Mouse (Mus musculus) embryonic facial prominence, embryonic 10.5 days (tissue): ENCODE results near the gene Asah2. TPM values are rescaled to one million over a fixed set of nuclear protein-coding genes. Genes with fewer than 3 reads are reported as not detected.
A peak's percentile ranks its signal among the peaks of the same experiment; 100 is the strongest.

ENCODE experiments used
- DNase-seq: peaks from one replicate; pipeline ENCODE4 v3.0.0-alpha.2; 2017; ENCODE audit warnings: low spot score
- H3K27ac ChIP-seq: fragments of 300-500 bp; sonication (generic); replicated peaks from 2 replicates; pipeline ENCODE4 v1.5.1; 2016; ENCODE audit warnings: mild to moderate bottlenecking
- H3K27me3 ChIP-seq: fragments of 300-500 bp; sonication (generic); replicated peaks from 2 replicates; pipeline ENCODE4 v1.6.1; 2016; ENCODE audit warnings: low read depth, mild to moderate bottlenecking; ENCODE audit not compliant: poor library complexity, severe bottlenecking
- H3K36me3 ChIP-seq: fragments of 300-500 bp; sonication (generic); replicated peaks from 2 replicates; pipeline ENCODE4 v1.6.1; 2016; ENCODE audit warnings: mild to moderate bottlenecking, moderate library complexity
- H3K4me1 ChIP-seq: fragments of 300-500 bp; sonication (generic); 2 replicates; pipeline ENCODE4 v1.6.1; 2016
- H3K4me3 ChIP-seq: fragments of 300-500 bp; sonication (generic); 2 replicates; pipeline ENCODE4 v1.5.1; 2016; ENCODE audit warnings: mild to moderate bottlenecking, moderate library complexity
- H3K9me3 ChIP-seq: fragments of 300-500 bp; sonication (generic); 2 replicates; pipeline ENCODE4 v1.6.1; 2016; ENCODE audit warnings: mild to moderate bottlenecking
- WGBS: fragments of 180-500 bp; shearing (Covaris S2); methylation state at CpG from one replicate; pipeline ENCODE4 v1.1.7; 2016; 5-methylcytosine and 5-hydroxymethylcytosine counted together
- polyA plus RNA-seq: library from polyadenylated mRNA; unstranded; fragments of >200 nt; fragmentation: Nextera tagmentation; extraction: Ambion mirVana; gene quantifications from 2 replicates; pipeline ENCODE4 v1.2.1, GENCODE M21; 2016

Gene Asah2
- polyA plus RNA-seq, 1 experiment from 2014 or later, result 0.55 TPM

DNA sequence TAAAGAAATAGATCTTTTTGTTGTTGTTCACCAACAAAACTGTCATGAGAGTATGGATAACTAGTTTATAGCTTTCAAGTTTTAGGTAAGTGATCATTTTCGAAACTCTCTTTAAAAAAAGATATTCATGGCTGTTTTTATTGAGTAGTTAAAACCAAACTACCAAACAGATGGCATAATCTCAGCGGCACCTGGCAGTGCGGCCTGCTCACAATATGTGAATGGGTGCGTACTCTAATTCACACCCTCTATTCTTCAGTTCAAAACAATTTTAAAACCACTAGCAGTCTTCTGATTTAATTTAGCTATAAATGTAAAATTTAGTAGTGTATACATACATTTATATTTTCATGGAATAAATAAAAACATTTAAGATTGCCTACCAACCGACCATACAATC lies 15.2 kb upstream of the Asah2 start:
- WGBS, result 91% methylated on average over 5 of the region's 5 CpGs
- Histone ChIP-seq H3K27me3 (no peaks in the 10 kb centered on the region), H3K4me1 (0 out of 2 replicates have a peak, but pooled peaks cover 4% of the 10 kb centered on the region), H3K27ac (no peak overlapping the region), H3K4me3 (no peak overlapping the region), H3K36me3 (peaks cover 9% of the 10 kb centered on the region), H3K9me3 (no peaks in the 10 kb centered on the region)
- no peak for DNase-seq

DNA sequence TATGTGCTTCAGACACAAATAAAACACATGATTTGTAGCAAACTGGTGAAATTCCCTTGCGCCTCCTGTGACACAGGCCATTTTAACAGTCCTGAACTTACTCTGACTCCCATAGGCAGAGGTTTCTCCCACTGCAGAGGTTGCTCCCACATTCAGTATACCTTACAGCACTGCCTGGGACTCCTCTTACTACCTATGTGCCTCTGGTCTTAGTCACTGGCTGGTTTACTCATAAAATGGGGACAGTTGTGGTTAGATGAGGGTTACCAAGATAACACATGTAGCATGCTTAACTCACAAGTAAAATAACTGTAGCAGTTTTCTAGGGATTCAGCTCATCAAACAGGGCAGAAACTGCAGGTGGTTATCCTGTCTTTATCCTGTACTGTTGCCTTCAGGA lies 12.8 kb upstream of the Asah2 start:
- H3K27me3 ChIP-seq, result no peaks in the 10 kb centered on the region
- WGBS, result 93% methylated on average over 1 of the region's 1 CpGs

DNA sequence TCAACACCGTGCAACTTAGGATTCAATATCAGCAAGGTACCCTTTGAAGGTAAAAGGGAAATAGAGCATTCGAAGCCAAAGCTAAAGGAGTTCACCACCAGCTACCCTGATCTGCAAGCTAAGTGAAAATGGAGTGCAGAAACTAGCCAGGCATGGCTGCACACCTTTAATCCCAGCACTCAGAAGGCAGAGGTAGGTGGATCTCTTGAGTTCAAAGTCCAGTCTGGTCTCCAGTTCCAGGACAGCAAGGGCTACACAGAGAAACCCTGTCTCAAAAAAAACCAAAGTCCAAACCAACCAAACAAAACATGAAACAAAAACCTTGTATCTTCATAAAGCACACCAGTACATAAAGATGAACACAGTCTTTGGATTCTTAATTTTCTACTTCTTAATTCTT lies 11.7 kb upstream of the Asah2 start:
- Histone ChIP-seq H3K27ac (no peak overlapping the region), H3K36me3 (0 out of 2 replicates have a peak, but pooled peaks cover 4% of the 10 kb centered on the region), H3K9me3 (no peaks in the 10 kb centered on the region), H3K4me3 (no peak overlapping the region), H3K27me3 (no peaks in the 10 kb centered on the region), H3K4me1 (no peaks in the 10 kb centered on the region)
- WGBS, result 93% methylated on average over 2 of the region's 2 CpGs
- no peak for DNase-seq

More for the DNA sequence above, 12.8 kb upstream of the Asah2 start:
- no peaks in the 10 kb centered on the region for H3K9me3 ChIP-seq
- no peaks in the 10 kb centered on the region for H3K4me1 ChIP-seq
- H3K4me3 ChIP-seq, result no peak overlapping the region
- H3K36me3 ChIP-seq, result peaks cover 9% of the 10 kb centered on the region
- no peak for DNase-seq
- H3K27ac ChIP-seq, result no peak overlapping the region

DNA sequence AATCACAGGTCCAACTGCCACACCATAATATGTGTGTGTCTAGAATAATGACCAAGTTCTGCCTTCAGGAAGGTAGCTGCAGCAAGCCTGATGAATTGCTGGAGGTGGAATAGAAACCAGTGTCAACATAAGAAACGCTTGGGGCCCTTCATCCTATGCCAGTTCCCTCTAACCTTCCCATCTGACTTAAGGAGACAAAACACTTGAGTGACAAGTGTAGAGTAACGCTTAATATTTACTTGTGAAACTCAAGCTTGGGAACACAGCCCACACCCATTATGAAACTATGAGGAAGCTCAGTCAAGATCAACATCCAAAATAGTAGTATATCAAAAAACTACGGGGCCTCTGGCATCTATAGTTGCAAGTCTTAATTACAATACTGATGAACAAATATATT lies 10.5 kb upstream of the Asah2 start:
- no peak overlapping the region for H3K27ac ChIP-seq

DNA sequence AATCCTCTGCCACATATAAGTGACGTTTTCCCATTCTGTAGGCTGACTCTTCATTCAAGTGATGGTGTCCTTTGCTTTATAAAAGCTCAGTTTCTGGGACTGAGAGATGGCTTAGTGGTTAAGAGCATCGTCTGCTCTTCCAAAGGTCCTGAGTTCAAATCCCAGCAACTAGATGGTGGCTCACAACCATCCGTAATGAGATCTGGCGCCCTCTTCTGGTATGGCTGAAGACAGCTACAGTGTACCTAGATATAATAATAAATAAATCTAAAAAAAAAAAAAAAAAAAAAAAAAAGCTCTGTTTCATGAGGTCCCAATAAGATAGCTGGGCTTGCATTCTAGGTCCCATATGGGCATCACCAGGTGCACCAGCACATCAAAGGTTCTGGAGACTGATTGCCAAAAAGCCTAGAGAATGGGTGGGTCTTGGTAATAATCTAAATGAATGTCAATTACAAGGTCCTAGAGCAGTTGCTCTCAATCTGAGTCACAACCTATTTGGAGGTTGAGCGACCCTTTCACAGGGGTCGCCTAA lies 9.5 kb upstream of the Asah2 start:
- Histone ChIP-seq H3K27ac (no peak overlapping the region), H3K9me3 (no peaks in the 10 kb centered on the region), H3K36me3 (0 out of 2 replicates have a peak, but pooled peaks cover 4% of the 10 kb centered on the region), H3K27me3 (no peaks in the 10 kb centered on the region), H3K4me3 (no peak overlapping the region), H3K4me1 (no peaks in the 10 kb centered on the region)
- 83% methylated on average over 6 of the region's 6 CpGs for WGBS
- DNase-seq, result no peak

More for the DNA sequence above, 10.5 kb upstream of the Asah2 start:
- Histone ChIP-seq H3K36me3 (0 out of 2 replicates have a peak, but pooled peaks cover 4% of the 10 kb centered on the region), H3K4me3 (no peak overlapping the region), H3K27me3 (no peaks in the 10 kb centered on the region), H3K9me3 (no peaks in the 10 kb centered on the region), H3K4me1 (no peaks in the 10 kb centered on the region)
- 84% methylated on average over 3 of the region's 3 CpGs for WGBS
- no peak for DNase-seq

DNA sequence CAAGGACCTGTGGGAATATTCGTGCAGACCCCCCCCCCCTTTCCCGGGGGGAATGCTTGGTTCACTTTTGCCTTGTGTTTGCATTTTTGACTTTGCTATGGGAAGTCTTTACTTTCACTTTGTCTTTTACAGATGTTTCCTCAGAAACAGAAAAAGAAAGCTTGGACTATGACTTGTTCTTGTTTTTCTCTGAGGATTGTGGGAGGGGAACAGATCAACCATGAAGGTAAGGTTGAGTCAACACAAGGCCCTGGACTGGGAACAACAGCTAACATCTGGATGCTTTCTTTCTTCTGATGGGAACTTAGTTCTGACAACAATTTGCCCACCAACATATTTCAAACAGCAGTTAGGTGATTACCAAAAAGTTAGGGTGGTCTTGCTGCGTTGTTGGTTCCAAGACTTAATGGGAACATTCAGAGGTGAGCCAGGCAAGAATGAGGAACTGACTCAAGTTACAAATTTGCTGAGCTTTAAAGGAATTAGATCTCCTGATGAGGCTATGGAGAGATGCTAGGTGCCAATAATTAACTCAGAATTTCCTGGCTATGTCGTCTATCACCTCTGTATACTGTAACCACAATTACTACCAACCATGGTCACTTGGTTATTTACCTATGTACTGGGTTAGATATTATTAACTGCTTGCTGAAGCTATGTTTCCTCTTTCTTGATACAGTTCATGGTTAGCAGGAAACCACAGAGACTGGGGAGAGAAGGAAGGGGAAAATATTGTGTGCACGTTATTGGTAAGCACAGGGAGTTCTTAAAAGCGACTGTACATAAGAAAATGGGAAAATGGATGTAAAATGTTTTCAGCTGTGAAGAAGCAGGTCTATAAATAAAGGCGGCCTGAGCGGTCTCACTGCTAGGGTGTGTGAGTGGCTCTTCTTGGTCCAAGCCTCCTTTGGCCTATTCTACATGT lies 4.1 kb upstream of the Asah2 start:
- H3K36me3 ChIP-seq, result no peaks in the 10 kb centered on the region
- no peak overlapping the region for H3K4me3 ChIP-seq
- 85% methylated on average over 8 of the region's 8 CpGs for WGBS
- H3K27me3 ChIP-seq, result no peaks in the 10 kb centered on the region; the same call in 1 of the 2 replicates
- no peak for DNase-seq
- H3K27ac ChIP-seq, result no peak overlapping the region
- no peaks in the 10 kb centered on the region for H3K9me3 ChIP-seq
- peaks cover 9% of the 10 kb centered on the region; the same call in 1 of the 2 replicates for H3K4me1 ChIP-seq

DNA sequence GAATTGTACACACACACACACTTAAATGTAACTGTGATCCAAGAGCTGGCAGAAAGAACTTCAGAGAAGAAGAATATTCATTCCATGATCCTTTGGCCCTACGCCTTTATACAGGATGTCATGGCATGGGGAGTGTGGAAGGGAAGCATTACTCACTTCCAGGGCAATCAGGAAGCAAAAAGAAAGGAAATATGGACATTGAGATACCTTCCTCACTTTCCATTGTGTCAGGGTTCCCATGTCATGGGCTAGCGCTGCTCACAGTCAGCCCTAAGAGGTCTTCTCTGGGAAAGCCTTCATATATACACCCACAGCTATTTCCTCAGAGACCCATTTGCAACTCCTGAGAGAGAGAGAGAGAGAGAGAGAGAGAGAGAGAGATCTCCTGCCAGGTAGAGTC lies 1.3 kb downstream of the Asah2 start:
- Histone ChIP-seq H3K27me3 (peaks cover 11% of the 10 kb centered on the region), H3K36me3 (no peaks in the 10 kb centered on the region), H3K9me3 (no peaks in the 10 kb centered on the region), H3K27ac (no peak overlapping the region), H3K4me3 (no peak overlapping the region), H3K4me1 (peaks cover 28% of the 10 kb centered on the region)
- DNase-seq, result no peak
- 81% methylated on average over 2 of the region's 2 CpGs for WGBS

GRCm38 (mm10) chr19:32104217-32104616 lies 3.8 kb downstream of the Asah2 start:
- 59% methylated on average over 4 of the region's 4 CpGs for WGBS
- no peak for DNase-seq
- no peaks in the 10 kb centered on the region for H3K36me3 ChIP-seq
- H3K27ac ChIP-seq, result no peak overlapping the region
- H3K27me3 ChIP-seq, result peaks cover 11% of the 10 kb centered on the region
- H3K4me1 ChIP-seq, result peaks cover 28% of the 10 kb centered on the region
- H3K4me3 ChIP-seq, result no peak overlapping the region
- H3K9me3 ChIP-seq, result no peaks in the 10 kb centered on the region

GRCm38 (mm10) chr19:32102976-32103300 lies 5.1 kb downstream of the Asah2 start:
- Histone ChIP-seq H3K36me3 (no peaks in the 10 kb centered on the region), H3K27me3 (peaks cover 11% of the 10 kb centered on the region), H3K27ac (no peak overlapping the region; the same call in 1 of the 2 replicates), H3K9me3 (no peaks in the 10 kb centered on the region), H3K4me1 (peaks cover 27% of the 10 kb centered on the region), H3K4me3 (peak overlapping the region; percentile 44)
- WGBS, result 7% methylated on average over 9 of the region's 9 CpGs
- DNase-seq, result no peak

DNA sequence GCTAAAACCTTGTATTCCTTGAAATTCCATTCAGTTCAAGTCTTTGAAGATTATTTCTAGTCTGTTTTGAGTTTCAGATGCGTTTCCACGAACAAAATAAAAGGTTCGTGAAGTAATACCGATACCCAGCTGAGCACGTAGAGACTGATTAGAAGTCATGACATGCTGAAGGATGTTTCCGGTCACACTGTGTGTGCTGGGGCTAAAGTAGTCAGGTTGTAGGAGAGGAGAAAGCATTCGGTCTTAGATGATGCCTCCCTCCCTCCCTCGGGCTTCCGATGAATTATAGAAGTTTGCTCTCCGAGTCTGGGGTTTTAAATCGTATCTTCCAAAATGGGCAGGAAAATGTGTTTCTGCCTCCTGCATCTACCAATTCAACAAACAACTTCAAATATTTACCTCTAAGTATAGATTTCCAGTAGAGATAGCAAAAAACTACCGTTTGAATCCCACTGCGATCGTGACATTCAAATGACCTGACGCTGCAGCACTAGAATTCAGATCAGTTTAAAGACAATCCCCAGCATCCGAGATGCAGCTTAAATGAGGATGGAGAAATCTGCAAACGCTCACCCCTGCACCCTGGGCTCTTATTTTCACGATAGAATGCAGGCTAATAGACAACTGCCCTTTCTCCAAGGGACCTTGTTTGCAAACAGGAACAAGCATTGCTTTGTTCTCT lies 5.6 kb downstream of the Asah2 start:
- 23% methylated on average over 18 of the region's 18 CpGs for WGBS
- H3K27me3 ChIP-seq, result peaks cover 11% of the 10 kb centered on the region

GRCm38 (mm10) chr19:32098582-32098981 lies 9.4 kb downstream of the Asah2 start:
- H3K4me1 ChIP-seq, result peaks cover 11% of the 10 kb centered on the region
- no peaks in the 10 kb centered on the region for H3K9me3 ChIP-seq
- WGBS, result 69% methylated on average over 3 of the region's 3 CpGs
- H3K36me3 ChIP-seq, result no peaks in the 10 kb centered on the region
- no peak overlapping the region for H3K27ac ChIP-seq
- H3K4me3 ChIP-seq, result no peak overlapping the region
- no peak for DNase-seq
- no peaks in the 10 kb centered on the region for H3K27me3 ChIP-seq

More for the DNA sequence above, 5.6 kb downstream of the Asah2 start:
- Histone ChIP-seq H3K9me3 (no peaks in the 10 kb centered on the region), H3K36me3 (no peaks in the 10 kb centered on the region), H3K4me1 (peaks cover 22% of the 10 kb centered on the region), H3K4me3 (peak overlapping the region; percentile 44), H3K27ac (no peak overlapping the region; the same call in 1 of the 2 replicates)
- no peak for DNase-seq

GRCm38 (mm10) chr19:32092358-32092757 lies 15.7 kb downstream of the Asah2 start:
- 88% methylated on average over 4 of the region's 4 CpGs for WGBS
- H3K27me3 ChIP-seq, result no peaks in the 10 kb centered on the region
- H3K27ac ChIP-seq, result no peak overlapping the region
- H3K36me3 ChIP-seq, result no peaks in the 10 kb centered on the region
- H3K4me3 ChIP-seq, result no peak overlapping the region
- H3K4me1 ChIP-seq, result no peaks in the 10 kb centered on the region
- H3K9me3 ChIP-seq, result no peaks in the 10 kb centered on the region
- DNase-seq, result no peak
